Mouse (Mus musculus) kidney, adult 9 months (tissue): ENCODE results near the gene Tns1.

Source experiments
- DNase-seq: peaks from one replicate; pipeline ENCODE4 v3.0.0; 2022

Gene Tns1

DNA sequence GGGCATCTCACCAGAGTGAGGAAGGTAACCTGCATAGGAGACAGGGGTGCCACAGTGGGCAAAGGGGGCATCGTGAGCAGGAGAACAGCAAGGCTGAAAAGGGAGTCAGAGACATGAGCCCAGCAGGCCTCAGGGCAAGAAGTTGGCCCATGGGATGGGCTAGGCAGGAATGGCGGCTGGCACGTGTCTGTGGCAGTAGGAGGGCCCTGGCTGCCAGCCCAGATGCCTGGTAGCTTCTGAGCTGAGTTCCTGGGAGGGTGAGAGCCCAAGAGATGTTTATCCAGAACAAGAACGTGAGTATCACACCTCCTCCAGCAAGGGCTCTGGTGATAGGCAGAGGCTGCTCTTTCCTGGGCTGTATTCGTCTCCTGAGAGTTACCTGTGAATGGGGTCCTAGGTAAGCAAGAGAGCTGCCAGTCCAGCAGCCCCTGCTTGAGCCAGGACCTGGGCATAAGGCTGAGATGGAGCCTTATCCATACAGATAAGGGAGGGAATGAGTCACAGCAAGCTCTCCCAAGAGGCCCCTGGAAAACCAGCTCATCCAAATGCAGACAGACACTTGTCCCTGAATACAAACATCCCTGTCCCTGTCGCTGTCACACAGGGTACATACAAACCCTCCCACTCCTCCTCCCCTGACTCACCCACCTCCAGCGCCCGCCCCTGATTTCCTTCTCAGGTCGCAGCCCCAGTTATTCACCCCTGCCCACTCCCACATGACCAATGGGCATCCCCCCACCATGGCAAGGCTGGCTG is 2.2 kb downstream of the Tns1 start:
- DNase-seq = peak; percentile 89

DNA sequence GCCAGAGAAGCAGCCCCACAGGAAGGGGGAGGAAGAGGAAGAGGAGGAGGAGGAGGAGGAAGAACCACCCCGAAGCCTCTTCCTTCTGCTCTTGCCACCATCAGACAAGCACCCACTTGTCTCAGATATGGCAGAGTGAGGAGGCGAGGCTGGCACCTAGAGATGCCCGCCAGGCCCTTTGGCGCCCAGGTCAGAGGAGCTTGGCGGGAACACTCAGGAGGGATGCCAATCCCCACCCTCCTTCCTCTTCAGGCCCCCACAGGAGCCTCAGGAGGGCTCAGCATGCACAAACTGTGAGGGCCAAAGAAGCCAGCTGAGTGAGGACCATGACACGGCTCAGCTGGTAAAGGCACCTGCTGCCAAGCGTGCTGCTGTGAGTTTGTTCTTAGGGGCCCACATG is 3.1 kb downstream of the Tns1 start:
- DNase-seq = no peak

- DNase-seq = peak; percentile 50
These were observed 5.1 kb downstream of the Tns1 start for GRCm38 (mm10) chr1:74119115-74119514.

DNA sequence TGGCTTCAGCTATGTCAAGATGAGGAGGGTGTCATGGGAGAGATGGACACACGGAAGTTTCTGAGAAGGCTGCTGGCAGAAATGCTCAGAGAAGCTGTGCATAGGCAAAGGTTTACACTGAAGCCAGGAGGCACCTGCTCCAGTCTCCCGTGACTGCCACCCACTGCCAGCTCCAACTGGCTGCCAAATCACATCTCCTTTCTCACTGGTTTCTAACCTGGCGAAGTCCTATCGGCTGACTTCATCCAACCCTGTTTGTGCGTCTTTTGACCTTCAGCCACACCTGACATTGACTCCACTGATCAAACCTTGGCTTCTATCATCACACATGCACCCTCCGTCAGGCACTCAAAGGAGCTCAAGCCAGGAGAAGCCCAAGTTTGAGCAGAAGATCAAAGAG is 6.4 kb downstream of the Tns1 start:
- peak; percentile 49 for DNase-seq

- no peak for DNase-seq
These were observed 11.2 kb downstream of the Tns1 start for GRCm38 (mm10) chr1:74113071-74113470.

DNA sequence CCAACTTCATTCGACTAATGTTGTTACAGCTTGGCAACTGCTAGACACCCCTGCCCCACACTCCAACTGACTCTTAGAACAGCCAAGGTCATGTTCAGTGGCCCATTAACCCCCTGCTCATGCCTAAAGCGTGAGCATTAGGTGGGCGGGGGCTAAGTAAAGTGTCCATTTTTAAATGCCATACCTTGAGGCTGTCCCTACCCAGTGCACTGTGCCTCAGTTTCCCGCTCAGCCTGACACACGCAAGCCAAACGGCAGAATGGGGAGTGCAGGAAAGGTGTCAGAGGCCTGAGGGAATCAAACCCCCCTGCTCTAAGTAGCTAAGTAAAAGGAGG is 12.6 kb downstream of the Tns1 start:
- DNase-seq = no peak

DNA sequence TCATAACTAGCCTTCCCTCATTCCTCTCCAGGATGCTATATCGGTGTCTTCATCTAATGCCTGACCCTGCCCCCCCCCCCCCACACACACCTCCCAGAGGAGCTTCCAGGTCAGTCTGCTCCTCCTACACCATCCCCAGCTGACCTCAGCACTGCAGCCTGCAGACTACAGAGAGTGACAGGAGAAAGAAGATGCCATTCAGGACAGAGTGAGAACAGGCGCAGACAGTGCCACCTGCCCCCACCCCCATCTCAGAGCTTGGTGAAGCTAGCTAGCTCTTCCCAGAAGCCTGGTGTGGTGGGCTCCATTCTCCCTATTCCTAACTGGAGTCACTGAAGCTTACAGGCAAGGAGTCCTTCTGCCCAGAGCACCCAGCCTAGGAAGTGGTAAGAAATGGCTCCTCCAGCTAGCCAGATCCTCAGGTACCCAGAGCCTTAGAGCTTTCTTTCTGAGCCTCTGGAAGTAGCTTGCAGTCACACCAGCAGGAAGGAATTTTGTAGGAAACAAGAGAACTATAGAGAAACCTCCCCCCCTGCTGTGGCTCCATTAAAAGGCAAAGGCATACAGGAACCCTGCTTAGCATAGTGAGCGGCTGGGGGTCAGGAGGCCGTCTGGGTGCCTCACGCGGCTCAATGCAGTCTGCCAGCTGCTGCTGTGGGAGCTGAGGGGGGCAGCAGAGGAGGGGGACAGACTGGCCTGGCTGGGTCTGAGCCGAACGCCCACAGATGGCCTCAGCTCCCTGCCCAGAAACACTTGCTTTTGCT is 13.1 kb downstream of the Tns1 start:
- peak; percentile 50 for DNase-seq

DNA sequence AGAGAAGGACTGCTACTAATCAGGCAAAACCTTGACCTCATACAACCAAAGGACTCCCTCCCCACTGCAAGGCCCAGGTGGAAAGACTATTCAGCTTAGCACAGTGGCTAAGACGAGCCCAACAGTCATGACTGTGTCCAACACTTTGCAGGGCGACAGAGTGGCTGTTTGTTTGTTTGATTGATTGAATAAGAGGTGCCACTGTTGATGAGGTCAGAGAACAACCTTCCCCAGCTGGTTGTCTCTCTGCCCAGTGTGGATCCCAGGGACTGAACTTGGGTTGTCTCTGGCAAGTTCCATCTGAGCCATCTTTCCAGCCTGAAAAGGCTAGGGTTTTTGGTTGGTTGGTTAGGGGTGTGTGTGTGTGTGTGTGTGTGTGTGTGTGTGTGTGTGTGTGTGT is 14.6 kb downstream of the Tns1 start:
- no peak for DNase-seq

DNA sequence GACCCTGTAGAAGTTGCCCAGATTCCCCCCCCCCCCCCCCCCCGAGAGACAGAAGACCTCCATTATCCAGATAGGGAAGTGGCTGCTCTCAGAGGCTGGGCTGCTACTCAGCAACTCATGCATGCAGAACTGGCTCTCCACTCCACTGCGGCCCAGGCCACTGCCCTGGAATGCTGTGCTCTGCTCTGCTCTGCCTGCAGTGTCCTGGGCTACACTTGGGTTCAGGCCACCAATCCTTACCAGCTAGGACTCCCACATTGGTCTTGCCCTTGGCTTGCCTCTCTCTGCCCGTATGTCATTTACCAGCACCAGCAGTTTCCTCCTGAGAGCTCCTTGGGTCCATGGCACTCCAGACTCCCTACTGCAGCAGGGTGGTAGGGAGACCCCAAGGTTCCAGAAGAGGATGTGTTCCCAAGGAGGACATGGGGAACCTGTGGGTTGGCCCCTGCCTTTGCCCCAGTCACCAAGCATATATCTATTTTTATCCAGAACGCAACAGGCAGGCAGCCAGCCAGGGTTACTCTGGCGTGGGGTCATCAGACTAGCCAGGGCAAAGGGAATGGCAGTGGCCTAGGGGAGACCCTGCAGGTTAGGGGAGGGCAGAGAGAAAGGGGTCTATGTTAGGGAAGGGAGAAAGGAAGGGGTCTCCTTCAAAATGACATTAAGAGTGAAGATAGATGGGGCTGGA is 16.2 kb downstream of the Tns1 start:
- peak; percentile 54 for DNase-seq

DNA sequence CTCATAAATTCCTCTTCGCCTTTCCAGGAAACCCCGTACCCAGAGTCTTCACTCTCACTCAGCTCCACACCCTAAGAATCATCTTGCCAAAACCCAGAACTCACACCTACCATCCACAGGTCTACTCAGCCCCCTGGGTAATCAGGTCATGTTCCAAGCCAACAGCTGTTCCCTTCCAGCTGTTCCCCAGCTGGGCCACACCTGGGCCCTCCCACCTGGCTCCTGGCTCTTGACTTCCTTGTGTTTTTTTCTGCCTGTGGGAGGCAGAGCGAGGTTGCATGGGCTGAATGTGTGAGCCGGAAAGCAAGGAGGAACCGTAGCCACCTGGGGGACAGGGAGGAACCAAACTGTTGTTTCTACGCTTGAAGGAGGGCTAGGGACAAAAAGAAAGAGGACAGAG is 18.0 kb downstream of the Tns1 start:
- no peak for DNase-seq

DNA sequence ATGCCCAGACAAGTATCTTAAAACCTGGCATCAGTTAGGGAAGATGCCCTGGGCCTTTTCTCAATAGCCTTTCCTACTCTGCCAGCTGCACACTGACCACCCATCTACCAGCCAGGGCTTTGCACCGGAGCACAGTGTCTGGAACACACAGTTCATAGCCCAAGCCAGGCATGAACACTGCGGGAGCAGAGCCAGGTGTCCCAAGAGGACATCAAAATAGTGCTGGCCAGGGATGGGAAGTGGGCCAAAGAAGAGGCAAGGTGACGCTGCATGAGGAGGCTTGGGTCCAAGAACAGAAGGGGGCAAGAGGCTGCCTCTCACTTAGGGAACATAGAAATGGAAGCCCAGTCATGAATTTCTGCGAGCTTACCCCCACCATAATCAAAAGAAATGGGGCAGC is 18.6 kb downstream of the Tns1 start:
- peak; percentile 73 for DNase-seq

DNA sequence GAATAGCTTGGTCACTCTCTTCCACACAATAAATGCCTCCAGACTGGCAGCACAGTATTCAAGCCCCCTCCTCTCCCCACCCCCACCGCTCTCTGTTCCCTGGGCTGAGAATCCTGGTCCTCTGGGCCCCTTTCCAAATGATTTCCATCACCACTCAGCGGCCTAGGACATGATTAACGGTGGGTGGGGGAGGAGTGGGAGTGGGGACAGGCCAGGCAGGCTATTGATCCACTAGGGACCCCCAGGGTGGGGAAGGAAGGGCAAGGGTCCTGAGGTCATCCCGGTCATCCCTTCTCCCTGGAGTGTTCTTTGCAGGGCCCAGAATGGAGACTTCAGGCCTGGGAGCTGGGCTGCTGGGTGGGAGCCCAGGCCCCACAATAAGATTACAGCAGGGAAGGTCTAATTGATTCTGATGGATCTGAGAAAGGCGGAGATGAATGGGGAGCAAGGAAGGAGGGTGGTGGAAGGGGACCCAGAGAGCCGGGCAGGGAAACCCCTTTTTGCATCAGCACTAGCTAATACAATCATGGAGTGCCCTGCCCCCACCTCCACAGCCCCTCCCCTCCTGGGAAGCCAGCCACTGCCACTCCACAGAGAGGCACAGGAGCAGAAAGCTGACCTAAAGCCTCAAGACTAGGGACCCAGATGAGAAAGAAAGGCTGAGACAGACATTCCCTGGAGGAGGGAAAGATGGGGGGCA is 20.4 kb downstream of the Tns1 start:
- DNase-seq = no peak

- DNase-seq = no peak
These were observed 25.2 kb downstream of the Tns1 start for GRCm38 (mm10) chr1:74099001-74099435.

GRCm38 (mm10) chr1:74098004-74099000 is 25.9 kb downstream of the Tns1 start:
- DNase-seq = no peak

DNA sequence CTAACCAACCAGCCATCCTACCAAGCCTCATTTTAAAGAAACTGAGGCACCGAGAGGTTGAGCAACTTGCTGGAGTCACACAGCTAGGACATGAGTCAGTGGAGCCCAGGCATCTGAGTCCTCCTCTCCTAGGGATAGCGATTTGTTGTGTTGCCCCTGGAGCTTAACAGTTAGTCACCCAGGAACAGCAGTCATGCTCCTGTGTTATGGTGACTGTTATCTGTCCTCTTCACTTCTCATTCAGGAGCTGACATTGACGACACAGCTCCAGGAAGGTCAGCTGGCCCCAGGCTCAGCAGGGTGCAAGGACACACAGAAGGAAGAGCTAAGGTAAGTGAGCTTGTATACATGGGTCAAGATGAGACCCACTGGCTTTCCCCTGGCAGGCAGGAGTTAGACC is 28.5 kb downstream of the Tns1 start:
- no peak for DNase-seq

DNA sequence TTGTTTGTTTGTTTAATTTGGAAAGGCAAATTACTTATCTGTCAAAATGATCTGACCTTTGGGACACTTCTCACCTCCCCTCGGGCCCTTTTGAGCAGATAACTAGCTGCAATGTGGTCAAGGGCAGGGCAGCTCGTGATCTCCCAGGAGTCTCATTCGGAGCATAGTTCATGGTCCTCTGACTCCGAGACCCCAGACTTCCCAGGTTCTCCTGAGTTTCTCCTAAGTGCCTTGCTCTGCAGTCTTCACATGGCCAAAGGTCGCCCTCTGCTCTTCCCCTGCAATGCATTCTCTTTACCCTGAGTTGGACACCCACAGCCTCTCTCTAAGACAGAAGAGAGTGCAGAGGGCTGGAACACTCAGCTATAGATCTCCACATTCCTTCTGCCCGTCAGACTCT is 29.0 kb downstream of the Tns1 start:
- peak; percentile 70 for DNase-seq

DNA sequence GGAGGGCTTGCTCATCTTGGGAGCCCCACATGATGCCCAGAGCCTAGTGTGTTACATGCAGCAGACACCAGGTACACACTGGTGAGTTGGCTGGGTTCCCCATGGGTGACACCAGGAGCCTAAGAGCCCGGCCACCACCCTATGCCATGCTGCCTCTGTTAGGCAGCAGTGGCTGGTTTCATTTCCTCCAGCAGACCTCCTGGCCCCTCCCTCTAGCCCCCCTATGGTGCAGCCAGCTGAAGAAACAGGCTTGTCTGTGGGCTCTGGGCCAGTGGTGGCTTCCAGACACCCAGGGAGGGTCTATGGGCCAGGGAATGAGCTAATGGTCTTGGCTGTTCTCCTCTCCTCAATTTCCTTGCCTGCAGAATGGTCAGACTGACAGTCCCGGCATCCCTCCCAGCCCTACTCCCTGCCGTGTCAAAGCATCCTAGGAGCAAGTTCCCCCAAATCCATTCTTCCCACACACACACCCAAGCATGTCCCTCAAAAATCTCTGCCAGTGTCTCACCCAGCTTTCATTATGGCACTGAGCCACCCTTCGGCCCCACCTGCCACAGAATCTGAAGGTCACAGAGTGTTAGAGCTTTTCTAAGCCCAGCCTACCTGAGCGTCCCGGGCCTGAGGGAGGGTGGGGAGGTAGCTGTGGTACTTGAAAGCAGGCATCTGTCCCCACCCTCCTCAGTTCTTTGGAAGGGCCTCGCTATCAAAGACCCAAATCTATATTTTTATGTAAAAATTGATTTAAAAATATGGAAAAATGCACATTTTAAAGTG is 29.6 kb downstream of the Tns1 start:
- no peak for DNase-seq

GRCm38 (mm10) chr1:74093447-74093846 is 30.8 kb downstream of the Tns1 start:
- peak; percentile 77 for DNase-seq

GRCm38 (mm10) chr1:74092242-74092641 is 32.0 kb downstream of the Tns1 start:
- DNase-seq = peak; percentile 57

DNA sequence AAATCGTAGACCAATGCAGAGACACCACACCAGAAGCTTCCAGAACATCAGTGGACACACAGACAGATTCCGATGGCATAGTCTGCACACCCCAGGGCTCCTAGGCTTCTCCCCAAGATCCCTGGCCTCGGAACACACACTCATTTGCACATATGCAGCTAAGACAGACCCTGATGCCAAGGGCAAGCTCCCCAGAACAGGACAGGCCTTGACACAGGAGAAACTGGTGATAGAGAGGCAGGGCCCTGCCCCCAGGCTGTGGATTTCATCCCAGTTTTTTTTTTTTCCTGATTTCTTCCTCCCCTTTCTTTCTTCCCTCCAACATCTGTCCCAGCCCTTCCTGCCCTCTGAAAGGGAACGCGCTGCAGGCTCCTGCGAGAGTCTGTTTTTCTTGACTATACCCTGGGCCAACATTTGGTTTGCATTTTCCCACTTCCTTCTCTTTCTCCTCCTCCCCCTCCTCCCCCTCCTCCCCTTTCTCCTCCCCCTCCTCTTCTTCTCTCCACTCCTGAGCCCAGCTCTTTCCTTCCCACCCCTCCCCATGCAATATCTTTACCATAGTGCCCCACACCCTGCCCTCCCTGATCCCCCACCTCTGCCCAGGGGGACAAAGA is 32.5 kb downstream of the Tns1 start:
- DNase-seq = no peak

DNA sequence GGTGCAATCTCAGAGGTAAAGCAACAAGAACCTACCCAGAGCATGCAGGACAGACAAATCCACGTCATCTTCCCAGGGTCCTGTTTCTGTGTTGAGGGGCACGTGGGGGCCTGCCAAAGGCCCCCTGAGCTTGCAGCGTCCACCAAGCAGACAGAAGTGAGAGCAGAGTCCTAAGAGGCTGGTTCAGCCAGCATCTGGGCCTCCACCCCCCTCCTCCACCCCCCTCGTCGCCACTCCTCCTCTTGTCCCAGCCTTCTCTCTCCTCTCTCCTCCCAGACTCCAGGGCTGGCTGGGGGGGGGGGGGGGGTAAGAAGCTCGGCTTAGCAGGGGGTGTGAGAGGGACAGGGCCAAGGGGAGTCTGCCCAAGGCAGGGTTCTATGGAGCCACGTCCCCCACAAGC is 33.1 kb downstream of the Tns1 start:
- no peak for DNase-seq
